Mouse (Mus musculus) megakaryocyte, embryonic 14.5 days (primary cell): ENCODE data around the gene Gbp2b. TPM values are rescaled to one million over a fixed set of nuclear protein-coding genes. Genes with fewer than 3 reads are reported as not detected.
"Not testable (repeated sequence)": the region's sequence is repeated elsewhere in the genome, so short reads cannot be mapped to it uniquely, and the experiment has no call there.

Experiments
- H3K27me3 ChIP-seq: replicated peaks from 2 replicates; pipeline ENCODE3; 2012; ENCODE audit warnings: inconsistent platforms
- H3K36me3 ChIP-seq: replicated peaks from 2 replicates; pipeline ENCODE3; 2012; ENCODE audit warnings: low read length, inconsistent platforms, mixed read lengths
- H3K4me1 ChIP-seq: 2 replicates; pipeline ENCODE4 v1.6.1; 2012; ENCODE audit warnings: inconsistent platforms
- H3K4me3 ChIP-seq: replicated peaks from 2 replicates; pipeline ENCODE3; 2012; ENCODE audit warnings: moderate library complexity, mild to moderate bottlenecking, inconsistent platforms
- H3K9me3 ChIP-seq: 2 replicates; pipeline ENCODE4 v1.6.1; 2012; ENCODE audit warnings: inconsistent platforms
- FLI1 ChIP-seq: IDR thresholded peaks from 2 replicates; pipeline ENCODE4 v1.6.1; 2012; ENCODE audit warnings: low read length, inconsistent platforms, mixed read lengths
- GATA1 ChIP-seq: IDR thresholded peaks from 3 replicates; pipeline ENCODE4 v1.6.1; 2012; ENCODE audit warnings: mixed read lengths, low read length, inconsistent platforms, borderline replicate concordance
- polyA plus RNA-seq: library from polyadenylated mRNA; stranded (reverse); fragments of >175 nt; gene quantifications from 2 replicates; pipeline ENCODE4 v1.2.3, GENCODE M21; 2012; ENCODE audit warnings: low replicate concordance; ENCODE audit not compliant: insufficient read depth

Gbp2b gene
- not detected in 2 replicates for polyA plus RNA-seq

- Histone ChIP-seq H3K36me3 (no peaks in the 10 kb centered on the region), H3K4me3 (no peak within 1 kb of the TSS), H3K4me1 (peaks cover 3% of the 10 kb centered on the region; the same call in 1 of the 2 replicates), H3K9me3 (no peaks in the 10 kb centered on the region), H3K27me3 (no peaks in the 10 kb centered on the region)
- TF ChIP-seq GATA1 (no peak), FLI1 (no peak)
Measured at GRCm38 (mm10) chr3:142594547-142594946, at the start of gene Gbp2b. Gbp2b (plus strand) TSS chr3:142594847.

GRCm38 (mm10) chr3:142546690-142547089 is 48.0 kb upstream of the Gbp2b start:
- Histone ChIP-seq H3K36me3 (peaks cover 64% of the 10 kb centered on the region), H3K27me3 (no peaks in the 10 kb centered on the region), H3K4me1 (peaks cover 18% of the 10 kb centered on the region), H3K9me3 (no peaks in the 10 kb centered on the region), H3K4me3 (no peak overlapping the region)
- no peak for TF ChIP-seq FLI1
- TF ChIP-seq GATA1: no peak

- peaks cover 18% of the 10 kb centered on the region for H3K4me1 ChIP-seq
- peaks cover 33% of the 10 kb centered on the region for H3K36me3 ChIP-seq
- H3K27me3 ChIP-seq: no peaks in the 10 kb centered on the region
- H3K4me3 ChIP-seq: no peak overlapping the region
- H3K9me3 ChIP-seq: no peaks in the 10 kb centered on the region
- no peak for TF ChIP-seq FLI1
- no peak for TF ChIP-seq GATA1
Measured at GRCm38 (mm10) chr3:142550052-142550676, 44.5 kb upstream of the Gbp2b start.

DNA sequence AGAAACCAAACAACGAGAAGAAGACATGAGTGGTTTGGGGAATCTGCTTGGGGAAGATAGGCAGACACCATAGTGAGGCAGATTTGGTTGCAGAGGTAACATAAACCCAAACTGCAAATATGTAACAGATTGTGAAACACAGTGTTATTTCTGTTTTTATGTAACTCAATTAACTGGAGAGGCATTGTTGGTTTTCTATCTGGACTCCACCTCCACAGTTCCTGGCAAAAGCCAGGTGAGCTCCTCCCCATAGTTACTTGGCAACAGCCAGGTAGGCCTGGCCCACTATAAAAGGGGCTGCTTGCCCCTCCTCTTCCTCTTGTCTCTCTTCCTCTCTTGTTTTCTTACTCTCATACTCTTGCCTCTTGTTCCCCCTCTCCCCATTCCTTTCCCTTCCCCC is 40.0 kb upstream of the Gbp2b start:
- TF ChIP-seq FLI1: no peak
- TF ChIP-seq GATA1: no peak
- Histone ChIP-seq H3K4me3 (no peak overlapping the region), H3K9me3 (no peaks in the 10 kb centered on the region), H3K36me3 (no peaks in the 10 kb centered on the region), H3K27me3 (no peaks in the 10 kb centered on the region), H3K4me1 (peaks cover 15% of the 10 kb centered on the region)

- no peaks in the 10 kb centered on the region for H3K9me3 ChIP-seq
- no peak overlapping the region for H3K4me3 ChIP-seq
- no peaks in the 10 kb centered on the region for H3K27me3 ChIP-seq
- no peaks in the 10 kb centered on the region for H3K36me3 ChIP-seq
- H3K4me1 ChIP-seq: peaks cover 13% of the 10 kb centered on the region
- TF ChIP-seq FLI1 (no peak), GATA1 (no peak)
Measured at GRCm38 (mm10) chr3:142555623-142556022, 39.0 kb upstream of the Gbp2b start.

- TF ChIP-seq GATA1: no peak
- TF ChIP-seq FLI1: no peak
- Histone ChIP-seq H3K36me3 (no peaks in the 10 kb centered on the region), H3K9me3 (no peaks in the 10 kb centered on the region), H3K4me3 (peak within 1 kb of the TSS; percentile 93), H3K27me3 (no peaks in the 10 kb centered on the region), H3K4me1 (peaks cover 13% of the 10 kb centered on the region)
Measured at GRCm38 (mm10) chr3:142559632-142560228, 34.9 kb upstream of the Gbp2b start, which contains the start of gene Gbp3. Gbp3 (plus strand) TSS chr3:142560026.

- Histone ChIP-seq H3K9me3 (no peaks in the 10 kb centered on the region), H3K4me1 (peaks cover 13% of the 10 kb centered on the region), H3K36me3 (no peaks in the 10 kb centered on the region), H3K4me3 (peak overlapping the region; percentile 93), H3K27me3 (no peaks in the 10 kb centered on the region)
- TF ChIP-seq GATA1 (no peak), FLI1 (no peak)
Measured at GRCm38 (mm10) chr3:142560296-142560948, 34.2 kb upstream of the Gbp2b start.

DNA sequence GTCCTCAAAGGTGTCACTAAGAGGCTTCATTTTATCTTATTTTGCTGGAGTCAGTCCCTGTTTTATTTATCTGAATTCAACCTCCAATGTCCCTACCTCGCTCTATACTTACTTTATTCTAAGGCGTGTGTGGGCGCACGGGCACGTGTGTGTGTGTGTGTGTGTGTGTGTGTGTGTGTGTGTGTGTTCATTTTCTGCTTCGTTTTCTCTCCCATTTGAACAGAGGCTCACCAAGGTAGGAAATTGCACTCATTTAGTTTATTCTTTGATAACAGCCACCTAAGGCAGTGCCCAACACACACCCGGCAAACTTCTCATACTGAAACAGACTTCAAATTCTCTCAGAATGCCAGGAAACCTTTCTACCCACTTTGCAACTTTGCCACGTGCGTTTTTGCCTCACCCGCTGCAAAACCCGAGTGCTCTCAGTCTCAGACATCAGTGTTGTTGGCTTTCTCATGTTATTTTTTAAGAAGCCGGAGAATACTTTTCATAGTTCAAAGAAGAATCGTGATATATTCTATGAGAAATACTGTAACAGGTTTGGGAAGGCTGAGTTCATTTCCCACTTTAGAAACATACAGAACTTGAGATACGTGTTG is 33.5 kb upstream of the Gbp2b start:
- no peaks in the 10 kb centered on the region for H3K27me3 ChIP-seq
- peak overlapping the region; percentile 93 for H3K4me3 ChIP-seq
- TF ChIP-seq GATA1 (no peak), FLI1 (no peak)
- no peaks in the 10 kb centered on the region for H3K9me3 ChIP-seq
- peaks cover 13% of the 10 kb centered on the region for H3K4me1 ChIP-seq
- H3K36me3 ChIP-seq: no peaks in the 10 kb centered on the region

DNA sequence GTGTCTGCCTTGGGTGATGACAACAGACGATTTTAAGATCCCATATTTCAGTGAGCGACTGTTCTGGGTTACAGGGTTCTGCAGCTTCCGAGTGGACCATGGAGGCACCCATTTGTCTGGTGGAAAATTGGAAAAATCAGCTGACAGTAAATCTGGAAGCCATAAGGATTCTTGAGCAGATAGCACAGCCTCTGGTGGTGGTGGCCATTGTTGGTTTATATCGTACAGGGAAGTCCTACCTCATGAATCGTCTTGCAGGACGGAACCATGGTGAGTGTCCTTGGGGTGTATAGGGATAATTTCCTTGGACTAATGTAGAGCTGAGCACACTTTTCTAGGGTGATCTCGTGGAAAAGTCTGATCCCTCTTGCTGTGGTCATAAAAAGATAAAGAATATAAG is 33.0 kb upstream of the Gbp2b start:
- Histone ChIP-seq H3K27me3 (no peaks in the 10 kb centered on the region), H3K9me3 (no peaks in the 10 kb centered on the region), H3K36me3 (no peaks in the 10 kb centered on the region), H3K4me1 (peaks cover 13% of the 10 kb centered on the region), H3K4me3 (no peak overlapping the region)
- TF ChIP-seq FLI1: no peak
- TF ChIP-seq GATA1: no peak

GRCm38 (mm10) chr3:142567490-142567889 is 27.2 kb upstream of the Gbp2b start:
- not testable (repeated sequence) for H3K4me3 ChIP-seq, H3K27me3 ChIP-seq, H3K9me3 ChIP-seq, H3K36me3 ChIP-seq, H3K4me1 ChIP-seq

DNA sequence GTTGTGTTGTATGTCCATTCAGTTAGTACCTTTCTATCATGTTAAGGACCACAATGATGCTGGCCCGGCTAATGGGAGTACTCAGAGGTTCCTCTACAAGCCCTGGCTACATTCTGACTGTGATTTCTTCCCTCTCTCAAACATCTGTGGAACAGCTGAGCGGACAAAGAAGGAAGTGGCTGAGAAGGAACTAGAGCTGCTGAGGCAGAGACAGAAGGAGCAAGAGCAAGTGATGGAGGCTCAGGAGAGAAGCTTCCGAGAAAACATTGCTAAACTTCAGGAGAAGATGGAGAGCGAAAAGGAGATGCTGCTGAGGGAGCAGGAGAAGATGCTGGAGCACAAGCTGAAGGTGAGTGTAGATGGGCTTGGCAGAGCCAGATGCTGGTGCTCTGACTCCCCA is 23.9 kb upstream of the Gbp2b start:
- TF ChIP-seq FLI1 (no peak), GATA1 (no peak)
- no peaks in the 10 kb centered on the region for H3K36me3 ChIP-seq

More for the DNA sequence above, 23.9 kb upstream of the Gbp2b start:
- Histone ChIP-seq H3K4me3 (no peak overlapping the region), H3K27me3 (no peaks in the 10 kb centered on the region), H3K9me3 (no peaks in the 10 kb centered on the region), H3K4me1 (no peaks in the 10 kb centered on the region)
